Comparison of ENCODE assay signal across 11 mouse cellular contexts in the genomic region with DNA sequence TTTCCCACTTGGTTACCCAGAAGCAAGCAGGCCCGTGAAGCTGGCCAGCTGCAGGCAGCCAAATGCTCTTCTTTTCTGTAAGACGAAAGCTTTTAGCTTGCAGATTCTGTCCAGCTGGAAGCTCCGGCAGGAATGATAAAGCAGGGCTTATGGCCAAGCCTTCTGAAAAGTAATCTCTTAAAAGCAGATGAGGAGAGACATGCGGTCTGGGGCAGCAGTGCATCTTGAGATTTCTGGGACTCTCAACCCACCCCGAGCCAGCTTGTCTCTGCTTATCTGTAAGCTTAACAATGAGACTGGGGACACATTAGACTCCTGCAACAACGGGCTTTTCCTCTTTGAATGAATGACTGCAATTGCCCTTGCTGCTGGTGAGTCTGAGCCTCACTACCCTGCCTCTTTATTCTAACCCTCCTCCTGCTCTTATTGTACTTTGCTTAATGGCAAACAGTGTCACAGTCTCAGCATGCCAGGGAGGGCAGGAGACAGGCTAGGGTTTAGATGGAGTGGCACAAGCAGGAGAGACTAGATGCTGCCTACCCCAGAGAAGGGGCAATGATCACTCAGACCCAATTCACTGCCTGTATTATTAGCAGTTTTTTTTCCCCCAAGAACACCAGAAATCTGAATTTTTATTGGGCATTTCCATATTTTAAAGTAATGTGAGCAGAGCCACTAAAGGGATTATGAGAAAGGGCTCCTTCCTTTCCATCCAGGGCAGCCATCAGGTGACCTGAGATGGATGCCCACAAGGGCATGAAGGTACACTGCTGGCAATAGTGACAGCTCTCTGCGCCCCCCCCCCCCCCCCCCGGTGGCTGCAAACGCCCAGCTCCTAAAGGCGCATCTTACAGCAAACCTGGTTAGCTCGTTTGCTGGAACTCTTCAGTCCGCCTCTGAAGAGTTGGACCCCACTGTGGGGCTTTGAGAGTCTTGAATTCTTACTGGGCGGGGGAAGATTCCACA. TPM values are rescaled to one million over a fixed set of nuclear protein-coding genes. Genes with fewer than 3 reads are reported as not detected.
DNase-seq lines count a peak whose midpoint lies in the region; ATAC-seq and TF ChIP-seq lines count a peak whose summit lies in the region.
"Had no signal": no experiment of that assay in that cellular context is flagged by ENCODE, and none has a peak within 500 bp of the region (broad histone marks: within the 10 kb centered on the region; RNA-seq: fewer than 3 reads in every experiment).

No protein-coding gene starts in this region.

- no peaks in the 10 kb centered on the region for H3K4me1 ChIP-seq in lung, embryonic 14.5 days (ENCODE audit: insufficient read depth)
- peaks cover 42% of the 10 kb centered on the region for H3K4me1 ChIP-seq in forebrain, embryonic 10.5 days
- H3K4me1 ChIP-seq in hindbrain, embryonic 13.5 days (replicated peaks): peaks cover 28% of the 10 kb centered on the region
- H3K4me1 ChIP-seq in midbrain, postnatal 0 days (ENCODE audit: insufficient read depth, low read length): peaks cover 10% of the 10 kb centered on the region; the same call in 1 of the 2 replicates

- WGBS in lung, embryonic 14.5 days: 46% methylated on average over 13 of the region's 13 CpGs
- 37% methylated on average over 12 of the region's 13 CpGs for WGBS in forebrain, embryonic 10.5 days
- 49% methylated on average over 11 of the region's 13 CpGs for WGBS in hindbrain, embryonic 13.5 days
- 35% methylated on average over 10 of the region's 13 CpGs for WGBS in midbrain, postnatal 0 days

- TF ChIP-seq CTCF in lung, embryonic 14.5 days (IDR thresholded peaks at IDR 0.05; ENCODE audit: low read depth): no peak
- no peak for TF ChIP-seq CTCF in midbrain, postnatal 0 days (IDR thresholded peaks at IDR 0.05)

- H3K9me3 ChIP-seq in lung, embryonic 14.5 days (ENCODE audit: low read depth, low read length): no peaks in the 10 kb centered on the region
- no peaks in the 10 kb centered on the region for H3K9me3 ChIP-seq in forebrain, embryonic 10.5 days
- no peaks in the 10 kb centered on the region for H3K9me3 ChIP-seq in hindbrain, embryonic 13.5 days
- H3K9me3 ChIP-seq in midbrain, postnatal 0 days (ENCODE audit: low read length): no peaks in the 10 kb centered on the region
- H3K9me3 ChIP-seq: limb, embryonic 13.5 days had no signal

- no peak overlapping the region for H3K9ac ChIP-seq in lung, embryonic 14.5 days
- H3K9ac ChIP-seq in hindbrain, embryonic 13.5 days: peak overlapping the region; percentile 46
- H3K9ac ChIP-seq in midbrain, postnatal 0 days (replicated peaks; ENCODE audit: low read length, poor library complexity, severe bottlenecking): no peak overlapping the region; the same call in 1 of the 2 replicates
- H3K9ac ChIP-seq: limb, embryonic 13.5 days had no signal

- peak; percentile 70; the same call in 1 of the 2 replicates for ATAC-seq in lung, embryonic 14.5 days (ENCODE audit: insufficient read depth)
- peak; percentile 47 for ATAC-seq in hindbrain, embryonic 13.5 days (ENCODE audit: low FRiP score)
- ATAC-seq in midbrain, postnatal 0 days (ENCODE audit: low FRiP score): 0 out of 2 replicates have a peak, but pooled peaks have one; percentile 52

- H3K4me3 ChIP-seq in lung, embryonic 14.5 days (ENCODE audit: low read depth, low read length): no peak overlapping the region
- H3K4me3 ChIP-seq in forebrain, embryonic 10.5 days: no peak overlapping the region
- H3K4me3 ChIP-seq in hindbrain, embryonic 13.5 days: no peak overlapping the region
- no peak overlapping the region for H3K4me3 ChIP-seq in midbrain, postnatal 0 days (ENCODE audit: low read depth, low read length)
- H3K4me3 ChIP-seq: limb, embryonic 13.5 days had no signal

- no peaks in the 10 kb centered on the region for H3K27me3 ChIP-seq in lung, embryonic 14.5 days (ENCODE audit: insufficient read depth, low read length)
- H3K27me3 ChIP-seq in forebrain, embryonic 10.5 days (ENCODE audit: poor library complexity, severe bottlenecking): no peaks in the 10 kb centered on the region; the same call in 1 of the 2 replicates
- no peaks in the 10 kb centered on the region for H3K27me3 ChIP-seq in hindbrain, embryonic 13.5 days
- no peaks in the 10 kb centered on the region for H3K27me3 ChIP-seq in midbrain, postnatal 0 days (ENCODE audit: insufficient read depth, low read length)
- H3K27me3 ChIP-seq: limb, embryonic 13.5 days had no signal

- H3K4me2 ChIP-seq in lung, embryonic 14.5 days: no peak overlapping the region
- no peak overlapping the region for H3K4me2 ChIP-seq in hindbrain, embryonic 13.5 days
- H3K4me2 ChIP-seq in midbrain, postnatal 0 days (ENCODE audit: low read depth, low read length, poor library complexity, severe bottlenecking): no peak overlapping the region
- H3K4me2 ChIP-seq: limb, embryonic 13.5 days had no signal

- DNase-seq in lung, embryonic 14.5 days: peak; percentile 80
- DNase-seq in lung, postnatal 36 days: no peak
- no peak for DNase-seq in forebrain, embryonic 10.5 days (ENCODE audit: extremely low spot score, low spot score)
- DNase-seq in midbrain, postnatal 0 days (ENCODE audit: low spot score): peak; percentile 48
- no peak for DNase-seq in thymus, postnatal 10 days (ENCODE audit: low spot score in 2 of 2)
- DNase-seq in cerebellum, postnatal 4 days (ENCODE audit: low spot score in 2 of 2): no peak
- DNase-seq: cerebellum, adult 2 months had no signal

- no peak overlapping the region for H3K27ac ChIP-seq in lung, embryonic 14.5 days (ENCODE audit: low read depth)
- peak overlapping the region; percentile 72 for H3K27ac ChIP-seq in forebrain, embryonic 10.5 days
- H3K27ac ChIP-seq in hindbrain, embryonic 13.5 days: peak overlapping the region; percentile 66
- H3K27ac ChIP-seq in midbrain, postnatal 0 days (ENCODE audit: low read depth, low read length): peak overlapping the region; percentile 38; the same call in 1 of the 2 replicates
- H3K27ac ChIP-seq: kidney, postnatal 0 days; limb, embryonic 13.5 days had no signal

- H3K36me3 ChIP-seq in lung, embryonic 14.5 days (ENCODE audit: insufficient read depth): no peaks in the 10 kb centered on the region
- no peaks in the 10 kb centered on the region for H3K36me3 ChIP-seq in forebrain, embryonic 10.5 days (replicated peaks)
- H3K36me3 ChIP-seq in hindbrain, embryonic 13.5 days: no peaks in the 10 kb centered on the region
- no peaks in the 10 kb centered on the region for H3K36me3 ChIP-seq in midbrain, postnatal 0 days (ENCODE audit: insufficient read depth, low read length)
- H3K36me3 ChIP-seq: limb, embryonic 13.5 days had no signal

RNA-seq across cellular contexts. Expression of a gene that starts 44.6 kb away (rescaled TPM):
- 72.2 and 73.3 TPM in 2 replicates for polyA plus RNA-seq in lung, embryonic 14.5 days (2014; fragmentation: Nextera tagmentation; extraction: Ambion mirVana)
- 403 and 460 TPM in 2 replicates for polyA plus RNA-seq in forebrain, embryonic 10.5 days (2016; fragmentation: Nextera tagmentation; extraction: Ambion mirVana)
- polyA plus RNA-seq in hindbrain, embryonic 13.5 days (2015; fragmentation: Nextera tagmentation; extraction: Ambion mirVana): 2,103 and 2,232 TPM in 2 replicates
- total RNA-seq in midbrain, postnatal 0 days (2014; rRNA removed): 913 and 940 TPM in 2 replicates
- polyA plus RNA-seq in midbrain, postnatal 0 days (2015; fragmentation: Nextera tagmentation; extraction: Ambion mirVana): 1,865 and 2,125 TPM in 2 replicates
- total RNA-seq: megakaryocyte-erythroid progenitor cell, adult 5-6 weeks had no signal

Comparison
In these comparisons a context has a peak if more than half of its experiments do, and no peak if none do; other contexts are left out.
1. DNase-seq: peak in lung, embryonic 14.5 days (single experiment) and midbrain, postnatal 0 days (single experiment); none in lung, postnatal 36 days (single experiment), forebrain, embryonic 10.5 days (single experiment), thymus, postnatal 10 days (0 of 2) and cerebellum, postnatal 4 days (0 of 2).
2. Peak in every context shown above with its lines, with median percentiles within 50 percentile points of each other: ATAC-seq.